ENCODE assay signal across 8 mouse cellular contexts in genomic region chr1:60408501-60409167, GRCm38 (mm10). TPM values are rescaled to one million over a fixed set of nuclear protein-coding genes. Genes with fewer than 3 reads are reported as not detected.
A peak's percentile ranks its signal among the peaks of the same experiment; 100 is the strongest.
DNase-seq lines count a peak whose midpoint lies in the region; ATAC-seq and TF ChIP-seq lines count a peak whose summit lies in the region.

No protein-coding gene starts in this region.

- no peaks in the 10 kb centered on the region for H3K9me3 ChIP-seq in lung, embryonic 15.5 days
- H3K9me3 ChIP-seq in forebrain, embryonic 10.5 days: no peaks in the 10 kb centered on the region
- no peaks in the 10 kb centered on the region for H3K9me3 ChIP-seq in limb, embryonic 14.5 days (ENCODE audit: control insufficient read depth, low read length)
- H3K9me3 ChIP-seq in stomach, embryonic 14.5 days (ENCODE audit: control insufficient read depth, low read depth, low read length): no peaks in the 10 kb centered on the region

- no peaks in the 10 kb centered on the region for H3K36me3 ChIP-seq in lung, embryonic 15.5 days
- H3K36me3 ChIP-seq in forebrain, embryonic 10.5 days (replicated peaks): peaks cover 4% of the 10 kb centered on the region
- peaks cover 2% of the 10 kb centered on the region; the same call in 1 of the 2 replicates for H3K36me3 ChIP-seq in limb, embryonic 14.5 days (ENCODE audit: control insufficient read depth, insufficient read depth, low read length)
- no peaks in the 10 kb centered on the region for H3K36me3 ChIP-seq in stomach, embryonic 14.5 days (ENCODE audit: control insufficient read depth, insufficient read depth, low read length)

- H3K4me2 ChIP-seq in lung, embryonic 15.5 days: peak overlapping the region; percentile 70
- H3K4me2 ChIP-seq in limb, embryonic 14.5 days (replicated peaks; ENCODE audit: low read depth, low read length, severe bottlenecking): peak overlapping the region; percentile 77
- H3K4me2 ChIP-seq in stomach, embryonic 14.5 days (replicated peaks; ENCODE audit: low read depth, low read length): peak overlapping the region; percentile 62

- no peaks in the 10 kb centered on the region for H3K27me3 ChIP-seq in lung, embryonic 15.5 days
- no peaks in the 10 kb centered on the region for H3K27me3 ChIP-seq in forebrain, embryonic 10.5 days (ENCODE audit: poor library complexity, severe bottlenecking)
- no peaks in the 10 kb centered on the region for H3K27me3 ChIP-seq in limb, embryonic 14.5 days (ENCODE audit: control insufficient read depth, insufficient read depth, low read length)
- H3K27me3 ChIP-seq in stomach, embryonic 14.5 days (ENCODE audit: control insufficient read depth, insufficient read depth, low read length): no peaks in the 10 kb centered on the region

- peak overlapping the region; percentile 87 for H3K9ac ChIP-seq in lung, embryonic 15.5 days
- H3K9ac ChIP-seq in limb, embryonic 14.5 days (ENCODE audit: low read depth, low read length, severe bottlenecking): peak overlapping the region; percentile 91
- H3K9ac ChIP-seq in stomach, embryonic 14.5 days (replicated peaks; ENCODE audit: low read depth, low read length): peak overlapping the region; percentile 72

- peaks cover 16% of the 10 kb centered on the region; the same call in 1 of the 2 replicates for H3K4me1 ChIP-seq in lung, embryonic 15.5 days
- peaks cover 39% of the 10 kb centered on the region for H3K4me1 ChIP-seq in forebrain, embryonic 10.5 days
- peaks cover 10% of the 10 kb centered on the region for H3K4me1 ChIP-seq in limb, embryonic 14.5 days (ENCODE audit: control insufficient read depth, insufficient read depth, low read length)
- H3K4me1 ChIP-seq in stomach, embryonic 14.5 days (ENCODE audit: control insufficient read depth, insufficient read depth, low read length): 0 out of 2 replicates have a peak, but pooled peaks cover 3% of the 10 kb centered on the region

- no peak for TF ChIP-seq POLR2A in limb, embryonic 14.5 days (IDR thresholded peaks at IDR 0.05; ENCODE audit: borderline replicate concordance, extremely low read depth, insufficient read depth, insufficient read length)

- WGBS in lung, embryonic 15.5 days: 13% methylated on average over 13 of the region's 13 CpGs
- WGBS in forebrain, embryonic 10.5 days: 23% methylated on average over 13 of the region's 13 CpGs
- WGBS in limb, embryonic 14.5 days: 13% methylated on average over 13 of the region's 13 CpGs
- 12% methylated on average over 13 of the region's 13 CpGs for WGBS in stomach, embryonic 14.5 days

- H3K27ac ChIP-seq in lung, embryonic 15.5 days: peak overlapping the region; percentile 92
- H3K27ac ChIP-seq in forebrain, embryonic 10.5 days: peak overlapping the region; percentile 99
- peak overlapping the region; percentile 81 for H3K27ac ChIP-seq in limb, embryonic 14.5 days (replicated peaks; ENCODE audit: low read depth, low read length)
- H3K27ac ChIP-seq in stomach, embryonic 14.5 days (ENCODE audit: low read length): peak overlapping the region; percentile 87; the same call in 1 of the 2 replicates

- no peak for DNase-seq in lung, postnatal 10 days
- no peak for DNase-seq in forebrain, embryonic 10.5 days (ENCODE audit: extremely low spot score, low spot score)
- no peak for DNase-seq in limb, embryonic 14.5 days (ENCODE audit: low spot score)
- no peak for DNase-seq in frontal cortex, postnatal 14 days (ENCODE audit: low spot score in 2 of 2)
- DNase-seq in cerebellum, postnatal 14 days: no peak
- no peak for DNase-seq in layer of hippocampus, postnatal 25 days (ENCODE audit: extremely low spot score in 1 of 2, low spot score in 1 of 2)

- peak overlapping the region; percentile 97 for H3K4me3 ChIP-seq in lung, embryonic 15.5 days
- H3K4me3 ChIP-seq in forebrain, embryonic 10.5 days: peak overlapping the region; percentile 94
- H3K4me3 ChIP-seq in limb, embryonic 14.5 days (replicated peaks; ENCODE audit: low read length): peak overlapping the region; percentile 86
- peak overlapping the region; percentile 79 for H3K4me3 ChIP-seq in stomach, embryonic 14.5 days (ENCODE audit: low read depth, low read length)

- peak; percentile 36; the same call in 1 of the 2 replicates for ATAC-seq in lung, embryonic 15.5 days (ENCODE audit: borderline replicate concordance, extremely low read depth, low FRiP score, low TSS enrichment)
- ATAC-seq in limb, embryonic 14.5 days (ENCODE audit: low FRiP score, low read depth): peak; percentile 16; the same call in 1 of the 2 replicates
- ATAC-seq in stomach, embryonic 14.5 days (ENCODE audit: insufficient number of reproducible peaks, insufficient read depth, low FRiP score, low read depth): no peak; the same call in 1 of the 2 replicates

RNA-seq across cellular contexts. Expression of gene Abi2, which starts 0.8 kb away (rescaled TPM):
- 22.5 and 23.7 TPM in 2 replicates for polyA plus RNA-seq in lung, embryonic 15.5 days (2015; fragmentation: Nextera tagmentation; extraction: Ambion mirVana)
- polyA plus RNA-seq in forebrain, embryonic 10.5 days (2016; fragmentation: Nextera tagmentation; extraction: Ambion mirVana): 50.6 and 54.5 TPM in 2 replicates
- polyA plus RNA-seq in limb, embryonic 14.5 days (2012; rRNA removed): 14.4 and 17.7 TPM in 2 replicates
- 15.0 and 19.6 TPM in 2 replicates for polyA plus RNA-seq in limb, embryonic 14.5 days (2014; fragmentation: Nextera tagmentation; extraction: Ambion mirVana)
- polyA plus RNA-seq in stomach, embryonic 14.5 days (2014; fragmentation: Nextera tagmentation; extraction: Ambion mirVana): 27.6 and 34.3 TPM in 2 replicates
- total RNA-seq in layer of hippocampus, postnatal 25 days (2021): 100 to 1,000 TPM; 352 to 377 TPM
